Mouse (Mus musculus) 3T3-L1 (cell line): Measurements from ENCODE around the gene Sbf1.
A peak's percentile ranks its signal among the peaks of the same experiment; 100 is the strongest.

Experiments used
- DNase-seq: peaks from one replicate; pipeline ENCODE4 v3.0.0-alpha.2; 2015; ENCODE audit warnings: low read depth, low spot score

Gene Sbf1

GRCm38 (mm10) chr15:89284094-89284493 is 31.0 kb downstream of the Sbf1 start:
- DNase-seq, result no peak

- DNase-seq, result no peak
These were observed 32.6 kb downstream of the Sbf1 start for GRCm38 (mm10) chr15:89282546-89282945.

- peak; percentile 40 for DNase-seq
These were observed 37.7 kb downstream of the Sbf1 start for GRCm38 (mm10) chr15:89277366-89277765.

- no peak for DNase-seq
These were observed 39.6 kb downstream of the Sbf1 start for GRCm38 (mm10) chr15:89275497-89275896.

- peak; percentile 47 for DNase-seq
These were observed 50.6 kb downstream of the Sbf1 start for GRCm38 (mm10) chr15:89264485-89264884.

GRCm38 (mm10) chr15:89258997-89259396 is 56.1 kb downstream of the Sbf1 start:
- DNase-seq, result no peak

- DNase-seq, result no peak
These were observed 59.8 kb downstream of the Sbf1 start for GRCm38 (mm10) chr15:89255330-89255729.

GRCm38 (mm10) chr15:89249063-89249462 is 66.0 kb downstream of the Sbf1 start:
- no peak for DNase-seq

GRCm38 (mm10) chr15:89241025-89241424 is 74.1 kb downstream of the Sbf1 start:
- peak; percentile 36 for DNase-seq

- no peak for DNase-seq
These were observed 75.2 kb downstream of the Sbf1 start for GRCm38 (mm10) chr15:89239751-89240392.
